Comparison of ENCODE assay signal across 8 mouse cellular contexts in the genomic region with DNA sequence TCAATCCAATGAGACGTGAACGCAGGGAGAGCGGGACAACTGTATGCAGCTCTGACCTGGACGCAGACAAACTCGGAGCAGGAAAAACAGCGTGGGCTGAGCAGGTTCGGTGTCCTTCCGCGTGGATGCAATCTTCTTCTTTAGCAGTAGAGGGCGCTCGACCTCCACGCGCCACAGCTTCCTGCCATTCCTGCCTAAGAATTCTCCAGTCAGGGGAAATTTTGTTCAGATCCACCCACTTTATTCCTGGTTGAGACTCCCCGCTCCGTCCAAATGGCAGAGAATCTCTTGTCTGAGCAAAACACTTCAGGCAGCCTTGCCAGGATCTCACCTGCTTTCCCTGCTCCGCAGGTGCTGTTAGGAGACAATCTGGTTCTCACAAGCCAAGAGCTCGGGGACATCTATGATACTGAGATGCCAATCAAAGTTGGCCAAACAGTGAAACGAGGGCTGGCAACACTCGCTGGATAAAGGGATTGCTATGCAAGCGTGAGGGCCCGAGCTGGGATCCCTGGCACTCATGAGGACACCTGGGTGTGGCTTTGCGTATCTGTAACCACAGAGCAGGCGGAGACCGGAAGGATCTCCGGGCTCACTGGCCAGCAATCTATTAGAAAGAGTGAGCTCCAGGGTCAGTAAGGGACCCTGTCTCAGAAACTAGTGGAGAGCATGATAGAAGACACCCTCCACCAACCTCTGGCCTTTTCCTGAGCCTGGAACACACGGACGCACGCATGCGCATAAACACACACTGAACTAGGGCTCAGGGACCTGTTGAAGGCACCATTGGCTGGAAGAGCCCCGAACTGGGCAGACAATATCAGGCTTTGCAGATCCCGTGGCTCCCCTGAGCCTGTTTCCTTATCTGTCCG. TPM values are rescaled to one million over a fixed set of nuclear protein-coding genes. Genes with fewer than 3 reads are reported as not detected.
DNase-seq lines count a peak whose midpoint lies in the region; ATAC-seq and TF ChIP-seq lines count a peak whose summit lies in the region.

No protein-coding gene starts in this region.

- ATAC-seq in common myeloid progenitor, adult 5-6 weeks (replicated peaks; ENCODE audit: low read depth, poor library complexity, severe bottlenecking): peak; percentile 77
- ATAC-seq in hindbrain, postnatal 0 days: peak; percentile 80

- no peaks in the 10 kb centered on the region for H3K36me3 ChIP-seq in hindbrain, postnatal 0 days (ENCODE audit: insufficient read depth, low read length)
- H3K36me3 ChIP-seq in macrophage (ENCODE audit: inconsistent target): no peaks in the 10 kb centered on the region

- peak overlapping the region; percentile 79 for H3K4me3 ChIP-seq in gastrocnemius, adult 2 months
- H3K4me3 ChIP-seq in hindbrain, postnatal 0 days (ENCODE audit: low read length): peak overlapping the region; percentile 30
- H3K4me3 ChIP-seq in left cerebral cortex, adult 2 months: peak overlapping the region; percentile 42
- peak overlapping the region; percentile 26 for H3K4me3 ChIP-seq in macrophage (ENCODE audit: inconsistent target)

- TF ChIP-seq CTCF in gastrocnemius, adult 2 months (IDR thresholded peaks at IDR 0.05): no peak; the same call in none of the 2 replicates
- peak; percentile 97 for TF ChIP-seq CTCF in hindbrain, postnatal 0 days (IDR thresholded peaks at IDR 0.05; ENCODE audit: low read depth)
- TF ChIP-seq CTCF in left cerebral cortex, adult 2 months (IDR thresholded peaks at IDR 0.05): peak; percentile 96

- peak overlapping the region; percentile 76 for H3K4me2 ChIP-seq in hindbrain, postnatal 0 days (ENCODE audit: low read depth, low read length)

- no peak overlapping the region for H3K9ac ChIP-seq in hindbrain, postnatal 0 days (replicated peaks; ENCODE audit: low read length)

- H3K27ac ChIP-seq in gastrocnemius, adult 2 months: peak overlapping the region; percentile 77
- no peak overlapping the region for H3K27ac ChIP-seq in hindbrain, postnatal 0 days
- H3K27ac ChIP-seq in left cerebral cortex, adult 2 months: no peak overlapping the region
- no peak overlapping the region for H3K27ac ChIP-seq in macrophage

- H3K27me3 ChIP-seq in hindbrain, postnatal 0 days (ENCODE audit: insufficient read depth, low read length): no peaks in the 10 kb centered on the region

- no peaks in the 10 kb centered on the region for H3K9me3 ChIP-seq in hindbrain, postnatal 0 days (ENCODE audit: low read length)

- no peaks in the 10 kb centered on the region for H3K4me1 ChIP-seq in hindbrain, postnatal 0 days (ENCODE audit: insufficient read depth, low read length)

- DNase-seq in adipocyte (ENCODE audit: low spot score): peak; percentile 82
- peak; percentile 69 for DNase-seq in gastrocnemius, adult 2 months
- peak; percentile 84 for DNase-seq in hindbrain, postnatal 0 days (ENCODE audit: low spot score)
- peak; percentile 79 to 81 for DNase-seq in left cerebral cortex, adult 2 months (ENCODE audit: extremely low spot score in 1 of 2, low spot score in 2 of 2)
- DNase-seq in retina, postnatal 7 days (ENCODE audit: low read depth, low spot score): peak; percentile 61
- peak; percentile 54 for DNase-seq in urinary bladder, adult 2 months (ENCODE audit: low spot score)

- 6% methylated on average over 32 of the region's 32 CpGs for WGBS in hindbrain, postnatal 0 days
- WGBS in macrophage (ENCODE audit: missing documents): 9% methylated on average over 32 of the region's 32 CpGs

- H3K79me2 ChIP-seq in macrophage (ENCODE audit: inconsistent target): no peaks in the 10 kb centered on the region

- intact Hi-C loops in gastrocnemius, adult 2 months (cut with DNase I): loop anchor here (1.0 to 5.0 kb wide), 3 partner anchors 97 to 258 kb away; a partner anchor contains a TSS
- intact Hi-C loops in left cerebral cortex, adult 2 months (cut with DNase I): loop anchor here (1.0 to 5.0 kb wide), 4 partner anchors 97 to 255 kb away; a partner anchor contains a TSS

RNA-seq across cellular contexts. Expression of a gene that starts 8.6 kb away (rescaled TPM):
- total RNA-seq in common myeloid progenitor, adult 5-6 weeks (2017): not detected in 2 replicates
- total RNA-seq in gastrocnemius, adult 2 months (2021): not detected
- not detected in 2 replicates for total RNA-seq in hindbrain, postnatal 0 days (2014; rRNA removed)
- polyA plus RNA-seq in hindbrain, postnatal 0 days (2015; fragmentation: Nextera tagmentation; extraction: Ambion mirVana): 0.05 TPM in 2 replicates
- total RNA-seq in left cerebral cortex, adult 2 months (2021): not detected
- total RNA-seq in macrophage (2018; cell fraction: chromatin; rRNA removed): not detected
- under 1 TPM in 1 of 26 experiments, not detected in 25; 0.05 TPM for total RNA-seq in macrophage (2018; cell fraction: cytosol; rRNA removed)
- total RNA-seq in macrophage (2018; cell fraction: nucleus; rRNA removed): not detected
- polyA plus RNA-seq in macrophage (2018): not detected in 3 replicates
- 0.06 and 0.09 TPM in 2 replicates for polyA plus RNA-seq in urinary bladder, adult 2 months (2012; rRNA removed)

RNA-seq across cellular contexts. Expression of a gene that starts 31.5 kb away (rescaled TPM):
- 30.9 and 34.4 TPM in 2 replicates for total RNA-seq in common myeloid progenitor, adult 5-6 weeks (2017)
- 10 to 100 TPM; 20.1 to 20.8 TPM for total RNA-seq in gastrocnemius, adult 2 months (2021)
- total RNA-seq in hindbrain, postnatal 0 days (2014; rRNA removed): 136 and 147 TPM in 2 replicates
- polyA plus RNA-seq in hindbrain, postnatal 0 days (2015; fragmentation: Nextera tagmentation; extraction: Ambion mirVana): 30.1 and 31.1 TPM in 2 replicates
- total RNA-seq in left cerebral cortex, adult 2 months (2021): 10 to 100 TPM; 85.2 to 87.0 TPM
- total RNA-seq in macrophage (2018; cell fraction: chromatin; rRNA removed): 10 to 100 TPM; 13.2 to 65.7 (median 45.8) TPM
- total RNA-seq in macrophage (2018; cell fraction: cytosol; rRNA removed): 10 to 100 TPM; 21.5 to 47.7 (median 33.3) TPM
- 10 to 100 TPM; 34.1 to 80.5 (median 58.9) TPM for total RNA-seq in macrophage (2018; cell fraction: nucleus; rRNA removed)
- 21.6 to 35.1 TPM (median 24.9 TPM) in 3 replicates for polyA plus RNA-seq in macrophage (2018)
- 62.5 and 63.9 TPM in 2 replicates for polyA plus RNA-seq in urinary bladder, adult 2 months (2012; rRNA removed)

RNA-seq across cellular contexts. Expression of a gene that starts 37.5 kb away (rescaled TPM):
- 17.3 and 18.3 TPM in 2 replicates for total RNA-seq in common myeloid progenitor, adult 5-6 weeks (2017)
- total RNA-seq in gastrocnemius, adult 2 months (2021): 10 to 100 TPM; 24.7 to 26.6 TPM
- total RNA-seq in hindbrain, postnatal 0 days (2014; rRNA removed): 51.5 and 53.0 TPM in 2 replicates
- 178 and 204 TPM in 2 replicates for polyA plus RNA-seq in hindbrain, postnatal 0 days (2015; fragmentation: Nextera tagmentation; extraction: Ambion mirVana)
- total RNA-seq in left cerebral cortex, adult 2 months (2021): 100 to 1,000 TPM; 214 to 229 TPM
- total RNA-seq in macrophage (2018; cell fraction: chromatin; rRNA removed): 10 to 100 TPM in 20 of 26 experiments, 1 to 10 TPM in 6; 2.3 to 44.1 (median 19.3) TPM
- total RNA-seq in macrophage (2018; cell fraction: cytosol; rRNA removed): 10 to 100 TPM; 13.0 to 23.5 (median 17.4) TPM
- 10 to 100 TPM in 17 of 26 experiments, 1 to 10 TPM in 9; 3.5 to 37.2 (median 13.2) TPM for total RNA-seq in macrophage (2018; cell fraction: nucleus; rRNA removed)
- polyA plus RNA-seq in macrophage (2018): 15.9 to 19.6 TPM (median 16.7 TPM) in 3 replicates
- 36.2 and 37.4 TPM in 2 replicates for polyA plus RNA-seq in urinary bladder, adult 2 months (2012; rRNA removed)

RNA-seq across cellular contexts. Expression of a gene that starts 56.4 kb away (rescaled TPM):
- 3.3 and 4.3 TPM in 2 replicates for total RNA-seq in common myeloid progenitor, adult 5-6 weeks (2017)
- under 1 TPM in 1 of 2 experiments, not detected in 1; 0.64 TPM for total RNA-seq in gastrocnemius, adult 2 months (2021)
- 0.63 and 1.0 TPM in 2 replicates for total RNA-seq in hindbrain, postnatal 0 days (2014; rRNA removed)
- polyA plus RNA-seq in hindbrain, postnatal 0 days (2015; fragmentation: Nextera tagmentation; extraction: Ambion mirVana): 0.25 and 0.32 TPM in 2 replicates
- total RNA-seq in left cerebral cortex, adult 2 months (2021): under 1 TPM in 1 of 2 experiments, not detected in 1; 0.81 TPM
- total RNA-seq in macrophage (2018; cell fraction: chromatin; rRNA removed): 1,000 to 10,000 TPM in 3 of 26 experiments, 100 to 1,000 TPM in 15, 10 to 100 TPM in 8; 21.1 to 1,471 (median 387) TPM
- total RNA-seq in macrophage (2018; cell fraction: cytosol; rRNA removed): 100 to 1,000 TPM in 16 of 26 experiments, 10 to 100 TPM in 10; 18.5 to 861 (median 338) TPM
- total RNA-seq in macrophage (2018; cell fraction: nucleus; rRNA removed): 1,000 to 10,000 TPM in 3 of 26 experiments, 100 to 1,000 TPM in 15, 10 to 100 TPM in 8; 25.3 to 1,222 (median 477) TPM
- 15.4 to 36.8 TPM (median 25.2 TPM) in 3 replicates for polyA plus RNA-seq in macrophage (2018)
- polyA plus RNA-seq in urinary bladder, adult 2 months (2012; rRNA removed): 1.7 and 2.2 TPM in 2 replicates

Comparison
In these comparisons a context has a peak if more than half of its experiments do, and no peak if none do; other contexts are left out.
1. H3K4me3 ChIP-seq: peak in every context shown above with its lines; median percentile 79 in gastrocnemius, adult 2 months; 42 in left cerebral cortex, adult 2 months; 30 in hindbrain, postnatal 0 days; 26 in macrophage.